Mouse (Mus musculus): Measurements from ENCODE around the gene B3gnt3.

DNA sequence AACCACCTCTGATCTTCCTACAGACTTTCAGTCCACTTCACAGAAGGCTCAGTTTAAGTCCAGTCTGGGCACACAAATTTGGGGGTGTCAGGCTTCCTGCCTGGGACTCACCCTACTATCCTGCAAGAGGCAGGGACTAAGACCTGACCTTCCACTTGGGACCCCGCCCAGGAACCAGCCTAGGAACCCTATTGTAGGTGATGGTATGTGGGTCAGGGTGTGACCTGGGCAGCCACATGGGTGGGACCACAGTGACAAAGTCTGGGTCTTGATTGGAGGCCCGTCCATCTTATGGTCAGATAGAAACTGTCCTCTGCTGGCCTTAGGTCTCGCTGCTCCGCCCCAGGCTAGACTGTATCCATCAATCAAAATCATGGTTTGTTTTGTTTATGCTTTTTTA lies 22.8 kb upstream of the B3gnt3 start:
- TF ChIP-seq CTCF (IDR thresholded peaks at IDR 0.05; ENCODE audit: low read depth) (no peak), EP300 (IDR thresholded peaks at IDR 0.05; ENCODE audit: low read depth) (no peak)

All from liver, postnatal 0 days (tissue).